Mouse (Mus musculus) adrenal gland, postnatal 14 days (tissue): Measurements from ENCODE around the gene Ptprd. TPM values are rescaled to one million over a fixed set of nuclear protein-coding genes. Genes with fewer than 3 reads are reported as not detected.
A peak's percentile ranks its signal among the peaks of the same experiment; 100 is the strongest.

Source experiments
- DNase-seq: peaks from one replicate; pipeline ENCODE4 v3.0.0; 2021; ENCODE audit warnings: mixed read lengths
- total RNA-seq: library from RNA; stranded (reverse); gene quantifications from 2 replicates; pipeline ENCODE4 v1.2.3, GENCODE M21; 2021

Gene Ptprd
- total RNA-seq, 1 experiment from 2014 or later, result 101 TPM

DNA sequence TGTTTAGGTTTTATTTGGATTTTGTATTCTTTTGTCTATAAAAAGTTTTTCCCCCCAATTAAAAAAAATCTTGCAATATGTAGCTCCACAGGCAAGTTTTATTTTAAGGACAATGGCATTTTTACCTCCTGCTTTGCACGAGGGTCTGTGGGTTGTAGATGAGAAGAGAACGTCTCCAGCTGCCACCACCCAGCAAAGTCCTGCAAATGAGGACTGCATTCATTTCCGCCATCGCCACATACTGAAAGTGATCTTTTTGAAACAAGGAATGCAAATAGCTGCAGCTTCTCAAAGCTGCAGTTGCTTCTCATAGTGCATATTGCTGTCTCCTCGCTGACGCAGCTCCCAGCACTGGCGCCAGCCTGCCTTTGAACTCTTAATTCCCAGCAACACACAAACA lies 1603.5 kb downstream of the Ptprd start:
- no peak for DNase-seq

DNA sequence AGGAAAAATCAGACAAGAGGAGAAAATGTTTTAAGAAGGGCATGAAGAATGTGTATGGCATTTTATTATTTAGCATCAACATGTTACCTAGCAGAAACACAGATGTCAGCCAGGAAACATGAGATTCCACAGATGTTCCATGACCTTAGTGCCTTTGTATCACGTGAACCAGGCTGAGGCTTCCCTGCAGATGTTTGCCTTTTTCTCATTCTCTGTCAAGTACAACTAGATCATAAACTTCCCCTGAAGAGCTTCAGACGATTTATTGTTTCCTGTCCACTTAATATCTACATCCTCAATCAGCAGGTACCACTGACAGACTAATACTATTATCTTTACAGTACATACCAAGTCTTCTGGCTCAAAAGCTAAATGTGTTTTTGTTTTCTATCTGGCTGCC lies 1605.0 kb downstream of the Ptprd start:
- no peak for DNase-seq

DNA sequence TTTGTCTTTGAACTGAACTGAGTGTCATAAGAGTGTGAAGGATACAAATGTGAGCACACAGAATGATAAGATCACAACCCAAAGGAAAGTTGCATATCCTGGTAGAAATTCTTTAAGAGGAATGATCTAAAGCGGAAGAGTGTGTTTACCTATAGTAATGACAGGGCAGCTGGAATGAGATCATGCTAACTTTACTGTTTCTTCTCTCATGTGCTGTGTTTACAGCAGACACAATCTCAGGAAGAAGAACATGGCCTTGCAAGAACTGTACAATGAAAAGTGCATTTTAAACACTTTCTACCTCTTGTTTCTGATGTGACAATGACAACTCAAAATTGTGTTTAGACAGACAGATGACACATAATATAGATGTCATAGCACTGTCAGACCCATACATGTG lies 1621.0 kb downstream of the Ptprd start:
- no peak for DNase-seq

DNA sequence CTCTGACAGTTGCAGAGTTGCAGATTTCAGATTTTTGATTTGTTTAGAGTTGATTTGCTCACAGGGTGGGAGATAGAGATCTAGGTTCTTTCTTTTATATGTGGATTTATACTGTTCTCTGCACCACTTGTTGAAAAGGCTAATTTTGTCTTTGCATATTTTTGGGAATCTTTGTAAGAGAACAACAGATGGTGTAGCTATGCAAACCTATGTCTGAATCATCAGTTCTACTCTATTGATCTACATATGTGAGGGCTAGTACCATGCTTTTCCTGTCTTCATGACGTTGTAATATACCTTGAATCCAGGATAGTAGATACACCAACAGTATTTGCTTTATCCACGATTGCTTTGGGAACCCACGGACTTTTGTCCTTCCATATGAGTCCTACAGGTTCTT lies 1628.7 kb downstream of the Ptprd start:
- DNase-seq, result no peak

DNA sequence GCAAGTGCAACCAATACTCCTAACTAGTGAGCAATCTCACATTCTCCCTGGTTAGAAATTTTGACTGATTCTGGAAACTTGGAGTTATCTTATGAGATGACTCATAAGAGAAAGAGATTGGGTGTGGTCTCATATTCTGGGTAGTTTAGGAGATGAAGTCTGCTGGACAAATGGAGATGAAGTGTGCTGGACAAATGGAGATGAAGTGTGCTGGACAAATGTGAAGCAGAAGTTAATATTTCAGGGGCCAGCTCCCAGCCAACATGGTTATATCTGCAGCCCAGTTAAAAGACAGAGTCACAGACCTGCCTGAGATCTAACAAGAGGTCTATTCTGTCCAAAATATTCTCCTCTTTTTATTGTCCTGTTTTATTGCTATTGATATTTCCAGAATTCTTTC lies 1645.8 kb downstream of the Ptprd start:
- DNase-seq, result no peak

GRCm38 (mm10) chr4:76541769-76542168 lies 1670.0 kb downstream of the Ptprd start:
- no peak for DNase-seq

- no peak for DNase-seq
These were observed 1678.8 kb downstream of the Ptprd start for GRCm38 (mm10) chr4:76532926-76533325.

GRCm38 (mm10) chr4:76525281-76525680 lies 1686.5 kb downstream of the Ptprd start:
- no peak for DNase-seq

- DNase-seq, result no peak
These were observed 1708.5 kb downstream of the Ptprd start for GRCm38 (mm10) chr4:76503279-76503601.

GRCm38 (mm10) chr4:76502575-76503278 lies 1709.0 kb downstream of the Ptprd start:
- no peak for DNase-seq

- DNase-seq, result peak; percentile 21
These were observed 1725.9 kb downstream of the Ptprd start for GRCm38 (mm10) chr4:76485848-76486247.

- no peak for DNase-seq
These were observed 1743.2 kb downstream of the Ptprd start for GRCm38 (mm10) chr4:76468366-76469100.

DNA sequence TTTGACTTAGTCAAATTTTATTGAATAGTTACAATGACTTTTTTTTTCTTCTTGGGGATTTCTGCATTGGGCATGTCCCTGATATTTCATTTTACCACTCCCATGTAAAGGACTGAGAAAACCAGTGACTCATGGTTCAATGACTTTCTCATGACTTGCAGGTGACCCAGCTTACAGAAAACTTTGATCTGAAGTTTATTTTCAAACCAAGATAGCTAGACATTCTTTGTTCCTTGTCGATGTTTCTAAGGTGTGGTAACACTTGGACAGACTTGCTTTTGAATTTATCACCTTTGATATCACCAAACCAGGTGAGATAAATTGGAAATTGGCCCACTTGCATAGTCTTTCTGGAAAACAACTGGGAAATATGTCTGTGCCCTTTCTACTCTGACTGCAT lies 1747.1 kb downstream of the Ptprd start:
- no peak for DNase-seq

DNA sequence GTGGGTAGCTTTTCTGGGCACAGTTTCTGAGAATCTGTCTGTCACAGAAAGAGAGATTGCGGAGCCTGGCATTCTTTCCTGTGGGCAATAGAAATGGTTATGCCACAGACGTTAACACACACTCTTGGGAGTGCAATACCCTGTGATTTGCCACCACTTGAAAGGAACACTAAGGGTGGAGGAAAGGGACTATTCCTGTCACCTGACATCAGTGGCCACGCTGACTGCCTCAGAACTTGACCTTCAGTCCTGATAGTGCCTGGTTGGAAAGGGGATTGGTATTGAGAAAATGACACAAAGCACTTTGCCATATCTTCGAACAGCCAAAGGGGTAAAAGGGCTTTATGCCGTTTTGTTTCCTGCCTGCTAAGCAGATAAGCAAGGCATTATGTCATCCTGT lies 1750.4 kb downstream of the Ptprd start:
- DNase-seq, result peak; percentile 59

DNA sequence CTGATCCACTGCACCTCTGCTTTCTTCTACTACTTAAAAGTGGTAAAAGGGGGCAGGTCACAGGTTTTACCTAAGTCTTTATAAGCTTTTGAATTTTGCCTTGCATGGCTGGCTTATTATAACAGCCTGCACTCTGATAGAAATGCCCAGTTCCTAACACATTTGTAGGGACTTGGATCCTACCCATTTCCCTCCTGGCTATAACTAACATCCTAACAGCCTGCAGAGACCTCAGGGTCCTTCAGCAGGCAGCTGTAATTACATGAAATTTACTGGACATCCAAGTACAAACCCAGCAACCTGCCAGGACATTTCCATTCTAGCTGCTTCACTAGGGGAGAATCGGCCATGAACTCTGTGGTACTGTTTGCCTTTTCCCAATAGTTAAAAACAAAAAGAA lies 1751.2 kb downstream of the Ptprd start:
- no peak for DNase-seq

- no peak for DNase-seq
These were observed 1752.1 kb downstream of the Ptprd start for GRCm38 (mm10) chr4:76459621-76460020.

DNA sequence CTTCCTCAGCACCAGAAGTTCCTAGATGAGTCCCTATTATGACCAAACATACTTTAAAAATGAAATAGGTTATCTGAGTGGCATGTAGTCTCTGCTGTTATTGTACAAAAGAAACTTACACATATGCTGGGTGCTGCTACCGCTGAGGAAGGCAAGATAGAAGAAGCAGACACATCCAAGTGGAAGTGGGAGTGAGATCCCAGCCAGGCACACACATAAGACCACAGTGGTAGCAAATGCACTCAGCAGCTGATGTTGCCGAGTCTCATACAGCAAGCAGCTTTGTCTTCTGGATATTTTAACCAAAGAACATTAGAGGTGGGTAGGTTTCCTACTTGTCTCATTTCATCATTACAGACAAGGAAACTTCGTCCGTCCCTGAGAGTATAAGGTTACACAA lies 1759.5 kb downstream of the Ptprd start:
- DNase-seq, result no peak

DNA sequence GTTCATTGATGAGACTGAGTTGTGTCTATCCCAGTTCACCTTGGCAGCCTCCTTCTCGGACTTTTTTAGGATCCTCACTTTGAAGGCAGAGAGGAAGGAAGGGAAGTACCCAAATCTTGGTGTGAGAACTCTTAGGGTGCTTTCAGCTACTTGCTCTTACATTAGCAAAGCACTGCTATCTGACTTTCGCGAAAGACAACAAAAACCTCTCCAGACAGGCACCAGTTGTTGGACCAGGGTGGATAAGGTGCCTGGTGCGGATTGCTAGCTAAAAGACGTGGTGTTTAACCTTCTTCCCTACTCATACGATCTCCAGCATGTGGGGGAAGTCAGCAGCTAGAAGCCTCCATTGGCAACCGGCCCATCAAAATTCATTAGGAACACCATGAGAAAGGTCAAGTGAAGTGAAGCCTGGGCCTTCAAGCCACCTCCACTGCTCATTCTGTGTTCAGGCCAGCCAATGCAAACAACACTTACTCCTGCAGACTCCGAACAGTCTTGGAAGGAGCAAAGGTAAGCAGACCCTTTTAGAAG lies 1760.7 kb downstream of the Ptprd start:
- DNase-seq, result peak; percentile 52

DNA sequence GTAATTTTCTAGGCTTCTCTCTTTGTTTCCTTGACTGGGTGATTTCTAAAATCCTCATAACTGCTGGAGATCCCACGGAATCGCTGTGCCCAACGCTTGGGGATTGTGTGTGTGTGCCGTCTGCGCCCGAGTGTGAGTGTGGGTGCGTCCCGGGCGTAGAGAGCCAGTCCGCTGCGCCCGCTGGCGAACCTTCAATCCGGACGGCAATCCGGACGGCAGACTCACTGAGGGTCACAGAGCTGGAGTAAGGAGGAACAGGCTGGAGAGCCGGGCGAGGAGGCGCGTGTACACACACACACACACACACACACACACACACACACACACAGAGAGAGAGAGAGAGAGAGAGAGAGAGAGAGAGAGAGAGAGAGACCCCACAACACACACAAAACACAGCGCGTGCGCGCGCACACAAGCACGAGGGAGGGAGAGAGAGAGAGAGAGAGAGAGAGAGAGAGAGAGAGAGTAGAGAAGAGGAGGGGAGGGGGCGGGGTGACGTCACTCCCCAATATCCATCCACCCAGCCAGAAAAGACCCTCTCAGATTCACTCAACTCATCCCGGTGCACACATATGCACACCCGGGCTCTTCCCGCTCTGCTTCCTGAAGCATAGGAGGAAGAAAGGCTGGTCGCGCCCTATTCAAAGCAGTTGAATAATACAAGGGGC lies 1761.3 kb downstream of the Ptprd start:
- peak; percentile 81 for DNase-seq

GRCm38 (mm10) chr4:76449466-76450350 lies 1762.1 kb downstream of the Ptprd start:
- DNase-seq, result peak; percentile 88

DNA sequence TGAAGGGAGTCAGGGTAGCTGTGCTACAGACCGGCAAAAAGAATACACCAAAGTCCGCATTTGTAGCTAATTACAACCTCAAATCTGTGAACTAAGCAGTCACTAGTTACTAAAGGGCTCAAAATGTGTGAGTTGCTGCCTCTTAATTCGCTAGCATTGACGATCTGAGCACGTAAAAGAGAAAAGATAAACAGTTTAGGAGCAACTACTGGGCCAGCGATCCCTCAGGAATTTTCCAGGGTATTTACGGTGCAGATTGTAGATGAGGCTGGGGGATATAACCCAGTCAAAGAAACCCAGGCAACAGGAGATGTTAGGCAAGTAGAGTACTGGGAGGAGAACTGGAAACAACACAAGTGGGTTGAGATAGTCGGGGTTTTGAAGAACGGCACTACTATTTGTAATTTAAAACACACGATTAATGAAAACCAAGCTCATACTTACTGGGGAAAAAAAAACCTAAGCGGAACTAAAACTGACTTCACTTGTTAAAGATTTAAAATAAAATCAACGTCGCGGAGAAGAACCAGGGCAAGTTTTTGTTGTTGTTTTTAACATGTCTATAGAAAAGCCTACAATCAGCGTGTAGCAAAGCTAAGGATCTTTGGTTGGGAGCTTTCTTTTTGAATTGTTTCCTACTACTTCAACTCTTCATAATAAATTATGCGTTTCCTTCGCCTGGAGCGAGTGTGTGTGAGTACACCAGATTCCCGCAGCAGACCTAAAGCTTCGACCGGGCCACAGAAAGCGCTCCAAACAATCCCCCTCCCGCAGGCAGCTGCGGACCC lies 1762.9 kb downstream of the Ptprd start:
- DNase-seq, result no peak
